Mouse (Mus musculus) lung, postnatal 14 days (tissue): Measurements from ENCODE around the gene Mast4.

ENCODE experiments used
- DNase-seq: peaks from one replicate; pipeline ENCODE4 v3.0.0; 2021

The Mast4 gene

DNA sequence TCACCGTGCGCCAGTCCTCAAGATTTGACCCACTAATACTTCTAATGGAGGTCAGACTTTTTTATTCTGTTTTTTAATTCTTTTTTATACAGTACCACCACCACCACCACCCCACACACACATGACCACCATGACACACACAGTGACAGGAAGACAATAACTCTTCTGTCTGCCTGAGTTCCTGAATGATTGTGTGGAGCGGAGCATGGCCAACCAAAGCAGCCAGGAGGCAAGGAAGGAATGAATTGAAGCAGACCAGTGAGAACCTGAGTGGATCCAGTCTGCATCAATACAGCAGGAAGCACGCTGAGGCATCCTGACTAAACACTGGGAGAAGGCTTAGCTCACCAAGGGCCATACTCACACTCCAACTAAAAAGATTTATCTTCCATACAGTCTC, 219.2 kb downstream of the Mast4 start:
- DNase-seq = no peak

DNA sequence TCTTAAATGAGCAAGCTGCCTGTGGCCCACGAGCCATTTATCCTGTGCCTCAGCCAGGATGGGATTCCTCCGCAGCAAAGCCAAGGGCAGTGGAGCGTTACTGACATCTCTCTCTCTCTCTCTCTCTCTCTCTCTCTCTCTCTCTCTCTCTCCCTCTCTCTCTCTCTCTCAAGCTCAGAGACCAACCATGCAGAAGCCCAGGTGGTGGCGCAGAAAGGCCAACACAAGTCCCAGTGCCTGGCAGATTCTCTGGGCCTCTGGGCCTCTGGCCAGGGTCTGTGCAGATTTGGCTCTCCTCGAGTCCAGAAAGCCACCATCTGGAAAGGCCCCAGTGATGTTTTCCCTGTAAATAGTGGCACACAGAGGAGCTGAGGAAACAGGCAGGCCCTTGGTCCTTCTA, 220.0 kb downstream of the Mast4 start:
- peak; percentile 45 for DNase-seq

DNA sequence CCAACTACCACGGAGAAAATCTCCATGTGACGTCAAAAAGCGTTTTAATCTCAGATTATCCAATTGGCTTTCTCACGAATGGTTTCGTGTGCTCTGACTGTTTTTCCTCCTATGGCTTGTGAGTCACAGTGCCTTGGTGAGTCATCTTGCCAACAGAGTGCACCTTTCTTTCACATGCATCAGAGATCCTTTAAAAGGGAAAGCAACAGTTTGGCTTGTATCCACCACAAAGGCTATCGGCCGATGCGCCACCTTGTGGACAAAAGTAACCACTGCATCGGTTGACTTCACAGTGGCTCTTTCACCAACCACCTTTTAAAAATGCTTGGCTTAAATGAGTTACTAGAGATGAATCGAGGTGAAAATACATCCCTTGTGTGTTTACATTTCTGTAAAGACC, 224.4 kb downstream of the Mast4 start:
- DNase-seq = peak; percentile 75

DNA sequence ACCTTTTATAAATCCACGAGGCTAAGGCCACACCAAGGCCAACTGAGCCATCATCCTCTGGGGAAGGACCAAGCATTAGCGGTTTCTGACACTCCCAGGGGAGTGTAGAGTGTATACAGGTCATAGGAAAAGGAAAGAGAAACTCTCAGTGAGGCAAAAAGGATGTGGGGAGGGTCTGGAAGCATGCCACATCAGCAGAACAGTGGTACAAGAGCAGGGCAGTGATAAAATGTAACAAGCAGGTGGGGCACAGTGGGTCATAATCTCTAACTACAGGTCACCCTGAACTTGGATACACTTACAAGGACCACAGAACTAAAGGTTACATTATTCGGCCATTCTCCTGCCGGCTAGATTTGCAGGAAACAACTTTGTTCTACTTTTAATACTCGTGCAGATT, 226.9 kb downstream of the Mast4 start:
- no peak for DNase-seq

DNA sequence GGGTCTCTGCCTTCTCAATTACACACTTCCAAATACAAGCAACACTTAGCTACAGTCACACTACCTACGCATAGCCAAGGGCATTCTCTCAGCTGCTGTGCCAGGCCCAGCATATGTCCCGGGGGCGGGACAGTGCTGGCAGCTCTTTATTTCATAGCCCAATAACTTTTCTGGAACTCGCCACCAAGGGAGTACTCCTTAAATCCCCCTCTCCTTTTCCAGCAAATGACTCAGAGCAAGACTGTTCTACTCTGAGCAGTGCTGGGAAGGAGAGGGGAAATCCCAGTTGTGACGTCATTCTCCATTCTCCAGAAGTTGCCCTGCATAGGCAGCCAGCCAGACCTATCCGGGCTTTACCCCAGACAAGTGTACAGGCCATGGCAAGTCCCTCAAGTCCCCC, 231.7 kb downstream of the Mast4 start:
- DNase-seq = no peak

DNA sequence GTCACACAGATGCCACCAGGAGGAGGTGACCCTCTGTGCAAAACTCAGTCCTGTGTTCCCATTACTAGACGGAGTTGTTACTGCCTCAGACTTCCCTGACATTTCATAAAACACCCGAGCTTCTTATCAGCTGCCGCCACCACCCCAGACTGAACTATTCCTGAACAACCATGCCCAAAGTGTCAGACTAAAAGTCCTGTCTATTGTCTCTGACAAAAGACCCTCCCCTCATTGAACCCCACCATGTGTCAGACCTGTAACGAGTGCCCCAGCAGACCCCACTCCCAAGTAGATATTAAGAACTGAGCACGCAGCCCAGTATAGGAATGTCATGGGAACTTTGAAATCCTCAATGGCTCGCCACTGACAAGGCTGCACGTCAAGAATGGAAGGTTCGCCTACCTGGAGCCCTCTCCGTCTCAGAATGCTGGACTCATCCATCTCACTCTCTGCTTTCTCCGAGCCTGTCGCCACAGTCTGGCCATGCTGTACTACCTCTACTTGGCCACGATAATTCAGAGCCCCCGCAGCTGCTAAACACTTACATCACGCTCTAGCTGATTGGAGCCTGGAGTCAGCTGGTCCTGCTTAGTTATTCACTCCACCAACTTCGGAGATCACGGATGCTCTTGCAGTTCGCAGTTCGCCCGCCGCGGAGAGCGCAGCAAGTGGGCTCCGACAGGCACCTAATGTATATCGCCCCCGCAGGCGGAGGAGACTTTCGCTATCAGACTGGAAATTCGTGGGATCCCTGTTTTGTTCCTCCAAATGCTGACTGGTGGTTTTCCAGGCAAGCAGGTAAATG, 237.7 kb downstream of the Mast4 start:
- peak; percentile 39 for DNase-seq

DNA sequence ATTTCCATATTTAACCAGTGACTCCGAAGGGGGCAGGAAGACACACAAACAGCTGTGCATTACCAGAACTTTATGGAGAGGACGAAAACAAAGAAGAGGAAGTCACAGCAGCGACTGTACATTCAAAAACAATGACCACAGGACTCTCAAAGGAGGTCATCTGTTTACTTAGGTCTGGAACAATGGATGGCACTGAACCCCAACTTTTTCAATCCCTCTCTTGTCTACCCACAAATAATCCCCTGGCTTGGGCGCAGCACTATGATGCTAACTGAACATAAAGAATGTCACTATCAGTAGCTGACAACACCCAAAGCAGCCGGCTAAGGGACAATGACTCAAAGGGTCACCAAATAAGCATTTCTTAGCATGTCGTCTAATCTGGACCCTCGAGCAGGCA, 238.8 kb downstream of the Mast4 start:
- no peak for DNase-seq

DNA sequence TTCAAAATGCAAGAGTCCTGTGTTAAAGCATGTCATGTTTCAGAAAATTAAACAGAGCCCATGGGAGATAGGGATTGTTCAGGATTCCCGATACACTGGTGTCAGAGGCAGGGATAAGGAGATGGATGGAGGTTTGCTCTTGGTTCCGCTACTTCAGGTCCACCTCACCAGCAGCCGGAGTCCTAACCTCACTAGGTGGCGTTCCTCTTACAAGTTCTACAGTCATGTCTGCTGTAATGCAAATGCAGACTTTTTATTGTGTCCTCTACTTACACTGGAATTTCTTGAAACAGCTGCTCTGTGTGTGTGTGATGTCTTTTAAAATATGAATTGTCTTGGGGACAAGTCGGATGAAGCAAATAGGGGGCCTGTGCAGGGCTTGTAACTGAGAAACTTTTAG, 239.7 kb downstream of the Mast4 start:
- DNase-seq = no peak

DNA sequence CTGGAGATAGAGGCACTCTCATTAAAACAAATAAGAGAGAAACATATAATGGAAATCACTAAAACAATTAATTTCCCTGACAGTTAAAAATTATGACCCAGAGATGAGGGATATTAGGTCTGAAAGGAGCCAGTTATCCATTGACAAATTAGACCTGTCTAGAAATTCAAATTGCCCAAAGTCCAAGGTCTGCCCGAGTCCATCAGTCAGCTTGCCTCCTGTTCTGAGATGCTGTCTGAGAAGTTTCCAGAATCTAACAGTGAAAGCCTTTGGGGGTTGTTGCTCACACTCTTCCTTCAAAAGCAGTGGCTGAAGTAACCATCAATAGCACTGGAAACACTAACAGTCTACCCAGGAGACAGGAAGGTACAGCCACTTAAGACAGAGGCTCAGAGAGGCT, 240.6 kb downstream of the Mast4 start:
- DNase-seq = no peak

DNA sequence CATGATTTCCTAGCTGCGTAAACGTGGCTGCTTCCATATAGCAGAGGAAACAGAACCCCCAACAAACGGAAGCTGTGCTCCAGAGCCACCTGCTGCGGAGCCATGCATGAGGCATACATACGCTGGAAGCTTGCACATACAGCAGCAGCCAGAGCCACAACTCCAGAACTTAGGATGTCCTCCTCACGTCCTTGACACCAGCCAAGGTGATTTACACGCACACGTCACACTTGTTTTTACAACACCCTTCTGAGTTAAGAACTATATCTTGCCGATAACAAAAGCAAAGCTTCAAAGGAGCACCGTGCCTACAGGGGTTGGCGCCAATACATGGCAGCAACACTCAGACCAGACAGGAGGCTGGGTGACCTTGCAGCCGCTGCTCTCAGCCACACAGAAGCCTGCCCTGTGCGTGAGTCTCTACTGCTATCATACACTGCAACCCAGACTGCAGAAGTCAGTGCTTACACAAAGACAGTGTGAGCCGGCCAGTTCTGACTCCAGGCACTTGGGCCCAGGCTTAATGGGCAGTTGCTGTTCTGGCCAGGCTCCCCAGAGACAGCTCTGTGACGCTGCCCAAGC, 248.7 kb downstream of the Mast4 start:
- DNase-seq = no peak

DNA sequence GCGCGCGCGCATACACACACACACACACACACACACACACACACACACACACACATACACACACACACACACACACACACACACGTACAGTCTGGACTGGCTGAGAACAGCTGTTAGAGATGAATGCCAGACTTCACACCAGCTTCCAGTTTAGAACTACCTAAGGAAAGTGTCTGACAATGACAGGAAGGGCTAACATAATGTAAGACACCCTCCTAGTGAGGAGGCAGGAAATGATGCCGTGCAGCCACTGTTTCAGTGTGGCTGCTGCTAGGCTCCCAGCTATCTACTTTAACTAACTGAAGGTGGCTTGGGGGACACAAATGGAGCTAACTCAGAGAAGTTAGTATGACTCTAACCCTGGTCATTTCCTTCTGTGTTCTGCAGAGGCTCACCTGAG, 251.4 kb downstream of the Mast4 start:
- peak; percentile 12 for DNase-seq

DNA sequence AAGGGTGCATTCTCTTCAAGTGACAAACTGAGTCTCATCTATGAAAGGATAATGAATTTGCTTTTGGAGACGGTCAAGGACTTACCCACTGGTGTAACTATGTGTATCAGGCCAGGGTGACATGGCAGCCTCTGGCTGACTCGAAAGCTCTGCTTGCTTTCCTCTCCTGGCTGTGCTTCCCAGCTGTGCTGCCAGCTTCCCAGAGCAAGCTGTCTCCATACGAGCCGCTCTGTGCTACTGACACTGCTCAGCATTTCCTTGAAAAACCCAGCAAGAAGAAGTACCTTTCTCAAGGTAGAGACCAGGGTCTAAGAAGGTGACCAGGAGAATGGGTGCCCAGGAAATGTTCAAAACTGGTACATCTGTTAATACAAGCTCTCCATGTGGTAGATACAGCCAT, 254.5 kb downstream of the Mast4 start:
- DNase-seq = no peak

DNA sequence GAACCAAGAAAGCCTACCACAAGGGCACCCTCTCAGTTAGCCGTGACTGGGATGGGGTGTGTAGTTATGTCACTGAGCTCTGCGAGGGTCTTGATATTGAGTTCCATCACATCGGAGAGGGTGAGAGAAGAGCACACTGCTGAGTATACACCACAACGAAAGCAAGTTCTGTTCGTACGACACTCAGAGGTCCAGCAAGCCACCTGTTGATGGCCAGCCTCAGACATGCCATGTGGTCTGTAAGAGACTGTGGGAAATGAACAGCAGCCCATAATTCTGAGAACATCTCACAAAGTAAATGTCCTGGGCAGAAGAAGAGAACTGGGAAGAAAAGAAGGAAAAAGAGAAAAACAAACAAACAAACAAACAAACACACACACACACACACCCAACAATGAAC, 255.5 kb downstream of the Mast4 start:
- DNase-seq = no peak

DNA sequence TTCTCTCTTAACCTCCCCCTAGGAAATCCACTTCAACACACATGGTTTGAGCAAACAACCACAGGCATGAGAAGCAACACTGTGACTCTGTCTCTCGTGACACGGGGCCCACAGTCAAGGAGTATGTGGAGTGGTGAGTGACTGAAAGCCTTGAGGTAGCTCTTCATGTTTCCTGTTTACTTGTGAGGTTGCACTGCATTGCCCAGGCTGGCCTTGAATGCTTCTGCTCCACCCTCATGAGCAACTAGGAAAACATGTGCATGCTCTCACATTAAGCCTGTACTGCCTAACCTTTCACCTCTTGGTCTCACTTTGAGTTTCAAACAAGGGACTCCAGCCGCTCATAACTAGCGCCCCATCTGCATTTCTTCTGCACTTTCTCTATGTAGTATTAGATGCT, 260.8 kb downstream of the Mast4 start:
- no peak for DNase-seq

DNA sequence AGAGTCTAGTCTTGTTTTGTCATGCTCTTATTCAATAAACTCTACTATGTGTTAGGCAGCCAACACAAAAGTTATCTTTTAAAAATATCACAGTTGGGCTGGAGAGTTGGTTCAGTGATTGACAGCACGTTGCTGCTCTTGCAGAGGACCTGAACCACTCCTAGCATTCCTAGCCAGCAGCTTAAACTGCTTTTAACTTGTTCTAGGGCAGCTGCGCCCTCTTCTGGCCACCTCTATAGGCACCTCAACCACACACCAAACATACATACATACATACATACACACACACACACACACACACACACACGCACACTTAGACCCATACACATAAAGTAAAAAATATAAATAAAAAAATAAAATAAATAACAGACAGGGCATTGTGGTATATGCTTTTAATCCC, 262.5 kb downstream of the Mast4 start:
- no peak for DNase-seq

DNA sequence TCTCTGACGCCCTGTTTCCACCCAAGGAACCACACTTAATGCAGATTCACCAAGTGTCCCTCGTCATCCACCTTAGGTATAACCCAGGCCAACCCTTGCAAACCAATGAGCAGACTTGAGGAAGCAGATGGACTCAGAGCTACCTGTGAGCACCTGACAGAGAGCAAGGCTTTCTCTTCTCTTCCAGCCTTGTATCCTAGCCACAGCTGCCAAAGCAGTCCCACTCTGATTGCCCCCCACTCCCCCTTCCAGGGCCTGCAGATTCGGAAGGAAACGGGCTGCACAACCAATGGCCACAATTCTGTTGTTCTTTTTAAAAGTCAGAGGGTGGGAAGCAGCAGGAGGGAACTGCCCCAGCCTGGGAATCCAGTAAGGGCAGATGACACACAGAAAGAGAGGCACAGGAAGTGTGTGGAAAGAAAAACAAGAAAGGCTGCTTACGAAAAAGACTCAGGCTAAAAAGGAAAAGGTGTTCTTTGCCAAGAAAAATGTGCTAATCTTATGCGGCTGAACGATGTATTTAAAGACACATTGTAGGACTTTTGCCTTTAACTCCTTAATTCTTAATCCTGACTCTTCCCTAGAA, 266.6 kb downstream of the Mast4 start:
- no peak for DNase-seq

DNA sequence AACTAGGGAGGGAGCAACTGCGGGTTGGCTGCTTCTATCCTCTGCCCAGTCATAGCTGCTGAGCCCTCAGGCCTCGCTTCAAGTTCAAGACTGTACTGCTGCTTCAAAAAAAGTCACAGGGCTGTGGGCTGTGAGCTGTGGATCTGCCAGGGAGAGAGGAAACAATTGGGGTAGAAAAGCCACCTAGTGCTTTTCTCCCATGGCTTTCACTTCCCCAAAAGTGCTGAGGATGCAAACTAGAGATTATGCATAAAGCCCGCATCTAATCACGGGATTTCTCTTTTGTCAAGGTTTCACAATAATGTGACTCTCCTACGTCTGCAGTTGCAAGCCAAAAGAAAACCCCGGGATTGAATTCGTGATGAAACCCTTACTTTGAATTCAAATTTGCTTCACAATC, 268.9 kb downstream of the Mast4 start:
- no peak for DNase-seq

DNA sequence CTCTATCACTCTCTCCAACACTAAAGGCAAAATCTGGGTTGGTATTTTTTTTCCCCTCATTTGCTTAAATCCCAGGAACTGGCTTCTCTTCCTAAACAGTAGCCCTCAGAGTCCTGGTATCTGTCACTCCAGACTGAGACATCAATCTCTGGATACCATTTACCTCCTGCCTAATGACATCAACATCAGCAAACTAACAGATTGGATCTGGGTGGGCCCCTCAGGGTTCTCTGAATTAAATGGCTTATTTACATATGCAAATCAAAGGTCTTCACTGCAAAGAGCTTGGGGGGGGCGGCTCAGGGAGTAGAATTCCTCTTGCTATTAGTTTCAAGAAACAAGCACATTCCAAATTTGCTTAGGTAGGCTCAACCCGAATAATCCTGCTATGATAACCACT, 272.6 kb downstream of the Mast4 start:
- no peak for DNase-seq

DNA sequence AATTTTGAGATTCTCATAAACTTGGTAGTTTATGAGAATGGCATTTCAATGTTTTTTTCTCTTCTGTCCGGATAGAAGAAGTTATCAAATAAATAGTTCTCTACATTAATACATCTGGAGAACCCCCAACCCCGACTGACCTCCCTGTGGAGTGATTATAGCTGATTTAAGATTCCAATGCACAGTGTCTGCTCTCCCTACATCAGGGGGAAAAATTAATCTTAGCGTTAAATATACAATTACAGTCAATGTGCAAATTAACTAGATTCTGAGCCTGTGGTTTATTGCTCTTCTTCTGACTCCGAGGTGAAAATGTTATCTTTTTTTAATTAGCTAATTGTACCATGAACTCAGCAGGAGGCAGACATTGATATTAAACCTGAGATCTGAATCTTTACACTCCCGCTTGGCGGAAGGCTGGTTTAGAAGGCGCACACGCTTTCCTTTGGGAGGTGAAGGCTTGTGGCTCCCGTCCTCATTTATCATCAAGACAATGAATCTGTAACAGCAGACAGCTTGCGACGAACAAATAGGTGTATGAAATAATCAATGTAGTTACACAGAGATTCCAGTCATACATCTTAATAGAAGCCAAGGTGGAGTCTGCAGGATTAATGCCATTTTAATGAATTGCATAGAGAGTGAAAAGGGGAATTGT, 274.2 kb downstream of the Mast4 start:
- no peak for DNase-seq

DNA sequence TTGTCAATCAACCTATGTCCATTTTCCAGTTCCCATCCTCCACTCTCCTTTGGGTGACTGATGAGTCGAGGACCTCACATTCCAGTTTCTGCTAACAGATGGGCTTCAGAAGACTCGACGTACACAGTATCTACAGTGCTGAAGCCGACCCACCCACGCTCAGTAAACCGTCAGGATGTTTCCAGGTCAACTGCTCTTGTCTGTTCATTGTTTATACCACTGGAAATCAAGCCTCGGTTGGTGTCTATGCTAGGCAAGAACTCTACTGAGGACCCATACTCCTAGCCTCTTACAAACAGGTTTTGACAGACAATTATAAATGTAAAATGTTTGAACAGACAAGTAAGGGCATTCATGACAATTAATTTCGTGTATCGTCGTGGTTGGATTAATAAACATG, 277.8 kb downstream of the Mast4 start:
- no peak for DNase-seq

DNA sequence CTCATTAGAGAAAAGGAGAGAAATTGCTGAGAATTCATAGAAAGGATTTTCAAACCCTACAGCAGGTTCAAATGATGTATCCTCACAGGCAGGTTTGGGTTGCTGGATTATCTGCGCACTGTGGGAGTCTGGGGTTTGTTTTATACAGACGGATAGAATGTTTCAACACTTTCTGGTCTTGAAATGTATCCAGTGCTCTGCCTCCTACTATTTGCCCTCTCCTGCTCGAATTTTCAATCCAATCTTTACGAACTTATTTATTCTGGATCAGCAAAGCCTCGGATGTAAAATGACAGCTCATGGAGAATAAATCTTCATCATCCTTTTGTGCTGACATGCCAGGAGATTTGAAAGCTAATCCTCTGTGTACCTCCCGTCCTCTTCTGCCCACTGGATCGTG, 281.6 kb downstream of the Mast4 start:
- no peak for DNase-seq

DNA sequence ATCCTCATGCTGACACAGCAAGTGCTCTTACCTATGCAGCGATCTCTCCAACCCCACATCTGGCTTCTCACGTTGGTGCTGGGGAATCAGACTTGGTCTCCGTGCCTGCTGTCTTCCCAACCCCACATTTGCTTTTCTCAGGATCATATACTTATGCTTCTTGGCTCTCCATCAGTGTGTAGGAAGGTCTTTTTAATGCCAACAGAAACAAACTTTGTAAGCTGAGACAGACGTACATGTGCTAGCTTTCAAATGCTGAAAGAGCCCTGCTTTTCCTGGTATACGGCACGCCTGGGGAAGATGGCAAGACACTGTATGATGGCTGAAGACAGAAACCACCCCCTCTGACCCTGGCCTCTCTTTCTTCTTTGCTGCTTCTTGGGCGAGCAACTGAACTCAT, 285.3 kb downstream of the Mast4 start:
- DNase-seq = no peak

DNA sequence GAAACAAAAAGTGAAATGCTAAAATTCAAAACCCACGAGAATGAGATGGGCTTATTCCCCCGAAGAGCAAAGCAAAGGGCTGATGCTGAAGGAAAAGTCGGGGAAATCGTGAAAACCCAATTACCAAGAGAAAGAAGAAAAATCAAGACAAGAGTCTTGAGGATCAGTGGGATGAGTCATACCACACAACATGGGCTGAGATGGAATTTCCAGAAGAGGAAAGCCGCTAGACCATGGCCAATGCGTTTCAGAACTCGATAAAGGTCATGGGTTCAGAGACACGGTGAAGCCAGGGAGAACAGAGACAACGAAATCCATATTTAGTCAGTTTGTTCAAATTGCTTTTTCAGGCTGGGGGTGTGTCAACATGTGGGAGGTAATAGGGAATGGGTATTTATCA, 290.6 kb downstream of the Mast4 start:
- no peak for DNase-seq

DNA sequence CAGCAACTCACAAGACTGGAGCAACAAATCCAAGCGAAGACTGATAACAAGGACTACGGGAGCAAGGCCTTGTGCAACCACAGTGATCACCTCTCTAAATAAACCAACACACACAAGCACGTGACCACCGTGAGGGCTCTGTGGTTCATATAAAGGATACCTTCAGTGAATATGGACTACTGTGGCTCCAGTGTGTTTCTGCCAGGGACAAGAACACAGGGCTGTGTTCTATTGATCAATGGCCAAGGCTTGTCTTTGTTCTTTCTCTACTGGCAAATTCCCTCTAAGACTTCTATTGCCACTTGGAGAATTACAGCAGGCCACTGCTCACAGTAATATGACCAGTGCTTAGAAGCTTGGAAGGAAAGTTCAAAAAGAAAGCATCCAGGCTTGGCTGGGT, 291.3 kb downstream of the Mast4 start:
- DNase-seq = no peak
